Mouse (Mus musculus): ENCODE results near the gene Gm15127. TPM values are rescaled to one million over a fixed set of nuclear protein-coding genes. Genes with fewer than 3 reads are reported as not detected.
"Not testable (repeated sequence)": the region's sequence is repeated elsewhere in the genome, so short reads cannot be mapped to it uniquely, and the experiment has no call there.

Gene Gm15127
- not detected in 2 replicates for polyA plus RNA-seq (2015; fragmentation: Nextera tagmentation; extraction: Ambion mirVana)

DNA sequence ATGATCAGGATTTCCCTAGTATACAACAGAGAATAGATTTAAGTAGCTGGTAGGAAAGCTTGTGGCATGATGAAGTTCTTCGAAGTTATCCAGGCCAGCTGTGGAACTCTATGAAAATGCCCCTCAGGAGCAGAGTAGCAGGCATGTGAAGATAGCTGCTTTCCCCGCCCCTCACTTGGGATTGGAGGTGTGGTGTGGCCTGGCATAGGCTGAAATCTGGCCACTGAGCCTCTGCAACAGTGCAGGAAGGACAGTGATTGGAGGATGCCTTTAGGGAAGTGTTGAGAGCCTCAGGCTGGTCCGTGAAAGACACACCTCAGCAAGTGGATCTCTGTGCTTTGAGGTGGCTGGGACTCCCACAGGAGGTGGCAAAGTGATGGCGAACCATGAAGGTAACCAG is at the start of gene Gm15127:
TSS of gene Gm15127 (plus strand) at position 301 of the 400 bp plus-strand sequence.
- ATAC-seq; H3K4me2 ChIP-seq (replicated peaks); H3K36me3 ChIP-seq; H3K4me3 ChIP-seq (replicated peaks); H3K9me3 ChIP-seq; H3K27me3 ChIP-seq; H3K27ac ChIP-seq; H3K4me1 ChIP-seq (replicated peaks); H3K9ac ChIP-seq (replicated peaks): not testable (repeated sequence)
- WGBS = 66% methylated on average over 2 of the region's 4 CpGs

DNA sequence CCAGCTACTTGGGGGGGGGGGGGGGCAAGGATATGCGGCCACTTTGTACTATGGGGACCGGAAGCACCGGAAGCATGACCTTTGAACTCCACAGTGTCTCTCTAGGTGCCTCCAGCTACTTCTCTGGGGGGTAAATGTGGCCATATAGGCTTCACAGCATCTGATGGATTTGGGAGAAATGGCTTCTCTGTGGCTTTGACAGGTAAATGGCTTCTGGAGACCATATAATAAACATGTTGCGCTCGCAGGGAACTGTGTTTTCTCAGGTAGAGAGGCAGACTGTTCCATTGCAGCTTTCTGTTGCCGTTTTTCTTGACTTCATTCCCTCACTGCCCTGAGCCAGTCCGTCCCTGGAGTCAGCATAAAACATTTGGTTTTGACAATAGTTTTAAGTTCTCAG is 48.3 kb upstream of the Gm15127 start, which contains the start of gene Gm8334:
TSS of gene Gm8334 (minus strand) at position 101 of the 400 bp plus-strand sequence.
- not testable (repeated sequence) for H3K4me3 ChIP-seq (replicated peaks); H3K27me3 ChIP-seq; H3K27ac ChIP-seq; ATAC-seq; H3K9ac ChIP-seq (replicated peaks); H3K4me2 ChIP-seq (replicated peaks); H3K36me3 ChIP-seq; H3K9me3 ChIP-seq; H3K4me1 ChIP-seq (replicated peaks)
- 82% methylated on average over 4 of the region's 7 CpGs for WGBS

DNA sequence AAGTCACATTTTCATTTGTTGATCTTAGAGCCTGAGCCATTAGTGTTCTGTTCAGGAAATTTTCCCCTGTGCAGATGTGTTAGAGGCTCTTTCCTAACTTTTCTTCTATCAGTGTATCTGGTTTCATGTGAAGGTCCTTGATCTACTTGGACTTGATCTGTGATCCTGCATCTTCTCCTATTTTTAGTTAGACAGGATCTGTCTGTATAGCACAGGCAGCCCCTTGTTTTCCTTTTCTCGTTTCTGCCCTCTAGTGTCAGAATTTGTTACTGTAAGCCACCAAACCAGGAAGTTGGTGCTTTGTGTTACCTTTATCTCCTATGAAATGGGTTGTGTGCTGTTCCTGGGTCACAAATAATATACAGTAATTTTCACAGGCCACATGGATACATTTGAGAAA is 12.9 kb downstream of the Gm15127 start:
- H3K4me2 ChIP-seq (replicated peaks); ATAC-seq: not testable (repeated sequence)

More for the DNA sequence above, 12.9 kb downstream of the Gm15127 start:
- H3K9me3 ChIP-seq; H3K4me1 ChIP-seq (replicated peaks); H3K27ac ChIP-seq; H3K27me3 ChIP-seq; H3K9ac ChIP-seq (replicated peaks); H3K4me3 ChIP-seq (replicated peaks); H3K36me3 ChIP-seq: not testable (repeated sequence)
- 29% methylated on average over 1 of the region's 1 CpGs for WGBS

Other genes starting within 250 kb of the Gm15127 start
- not detected in 2 replicates for gene Gm15114, start 174.6 kb upstream of the Gm15127 start, polyA plus RNA-seq (2015; fragmentation: Nextera tagmentation; extraction: Ambion mirVana)
- gene Gm8334, start 48.4 kb upstream of the Gm15127 start, polyA plus RNA-seq (2015; fragmentation: Nextera tagmentation; extraction: Ambion mirVana) = not detected in 2 replicates
- gene Luzp4, start 194.0 kb downstream of the Gm15127 start, polyA plus RNA-seq (2015; fragmentation: Nextera tagmentation; extraction: Ambion mirVana) = not detected in 2 replicates

Measured in midbrain, embryonic 13.5 days (tissue).